Mouse (Mus musculus) right cerebral cortex, adult 18-20 months (tissue): ENCODE measurements at regions not wholly inside any gene's neighbourhood (a gene's known extent, or its start where the extent isn't known, plus 50 kb on each side); places are given as distances from the start of the nearest gene placed in this dataset.
A peak's percentile ranks its signal among the peaks of the same experiment; 100 is the strongest.

ENCODE experiments used
- DNase-seq: peaks from one replicate; pipeline ENCODE4 v3.0.0; 2022; ENCODE audit warnings: mixed read lengths

GRCm38 (mm10) chr4:45713046-45713706 lies 85.6 kb upstream of the Aldh1b1 start:
- no peak for DNase-seq

- no peak for DNase-seq
These were observed 94.8 kb upstream of the Aldh1b1 start for GRCm38 (mm10) chr4:45703997-45704396.

DNA sequence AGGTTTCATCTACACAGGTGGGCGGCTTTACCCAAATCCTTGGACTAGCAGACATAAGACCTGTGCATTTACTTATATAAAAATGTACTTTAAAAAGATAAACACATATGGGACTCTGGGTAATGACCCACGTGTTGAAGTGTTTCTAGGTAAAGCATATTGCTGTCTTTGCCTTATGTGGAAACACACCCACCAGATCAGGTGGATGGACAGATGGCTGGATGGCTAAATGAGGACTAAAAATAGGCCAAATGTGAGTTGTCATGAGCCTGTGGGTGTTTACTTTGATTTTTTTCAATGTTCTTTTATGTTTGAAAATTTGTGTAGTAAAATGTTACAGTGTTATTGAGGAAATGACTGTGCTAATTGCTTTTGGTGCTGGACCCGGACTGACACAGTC lies 99.2 kb upstream of the Aldh1b1 start:
- peak; percentile 57 for DNase-seq

GRCm38 (mm10) chr4:45695239-45695638 lies 103.6 kb upstream of the Aldh1b1 start:
- no peak for DNase-seq

DNA sequence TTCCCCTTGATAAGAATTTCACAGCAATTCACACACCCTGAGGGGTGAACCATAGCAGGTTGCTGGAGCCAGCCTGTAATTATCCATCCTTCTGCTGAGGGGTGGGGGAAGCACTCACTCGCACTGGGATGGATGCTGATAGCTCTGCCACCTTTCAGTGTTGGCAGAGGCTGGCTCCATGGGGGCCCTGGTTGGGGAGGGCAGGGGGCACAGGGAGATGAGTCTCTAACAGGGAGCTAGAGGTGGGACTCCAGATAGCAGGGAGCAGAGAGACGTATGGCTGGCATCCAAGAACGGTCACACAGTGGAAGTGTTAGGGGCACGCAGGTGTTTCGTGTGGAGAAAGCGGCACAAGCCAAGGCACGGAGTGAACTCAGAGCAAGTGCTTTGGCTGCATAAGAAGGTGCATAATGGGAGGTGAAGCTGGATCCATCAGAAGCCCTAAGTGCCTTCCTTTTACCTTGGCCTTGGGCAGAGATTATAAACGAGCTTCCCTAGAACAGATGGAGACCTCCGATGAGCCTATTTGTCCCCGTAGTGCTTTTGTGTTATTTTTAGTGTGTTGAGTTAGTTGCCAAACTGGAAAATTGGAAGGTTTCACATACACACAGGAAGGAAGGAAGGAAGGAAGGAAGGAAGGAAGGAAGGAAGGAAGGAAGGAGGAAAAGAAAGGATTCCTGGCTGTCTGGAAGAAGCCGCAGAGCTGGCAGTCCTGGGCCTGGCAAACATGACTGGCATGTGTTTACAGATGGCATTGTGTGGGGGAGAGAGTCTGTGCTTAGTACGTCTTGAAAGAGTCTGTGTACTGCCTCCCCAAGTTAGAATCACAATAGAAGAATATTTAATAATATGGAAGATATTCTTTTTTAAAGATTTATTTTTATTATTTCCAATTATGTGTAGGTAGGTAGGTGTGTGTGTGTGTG lies 108.6 kb upstream of the Aldh1b1 start:
- DNase-seq = no peak

GRCm38 (mm10) chr4:45689572-45689971 lies 109.2 kb upstream of the Aldh1b1 start:
- no peak for DNase-seq

- no peak for DNase-seq
These were observed 110.6 kb upstream of the Aldh1b1 start for GRCm38 (mm10) chr4:45688233-45688632.

DNA sequence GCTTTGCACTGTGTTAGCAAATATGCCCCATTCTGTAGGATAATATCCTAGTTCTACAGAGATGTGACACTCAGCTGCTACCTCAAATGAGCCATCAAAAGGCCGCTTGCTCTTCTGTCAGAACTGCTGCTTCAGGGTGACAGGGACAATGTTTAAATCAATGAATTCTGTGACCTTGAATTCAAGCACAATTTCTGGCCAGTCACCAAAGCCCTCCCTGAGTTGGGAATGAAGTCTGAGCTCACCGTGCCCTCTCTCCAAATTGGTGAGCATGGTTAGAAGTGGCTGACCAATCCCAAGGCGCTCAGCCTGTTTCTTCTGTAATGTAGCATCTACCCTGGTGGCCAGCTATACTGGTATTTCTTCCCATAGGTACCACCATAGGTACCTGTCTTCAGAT lies 113.8 kb upstream of the Aldh1b1 start:
- no peak for DNase-seq

GRCm38 (mm10) chr4:45683205-45683604 lies 115.6 kb upstream of the Aldh1b1 start:
- no peak for DNase-seq

DNA sequence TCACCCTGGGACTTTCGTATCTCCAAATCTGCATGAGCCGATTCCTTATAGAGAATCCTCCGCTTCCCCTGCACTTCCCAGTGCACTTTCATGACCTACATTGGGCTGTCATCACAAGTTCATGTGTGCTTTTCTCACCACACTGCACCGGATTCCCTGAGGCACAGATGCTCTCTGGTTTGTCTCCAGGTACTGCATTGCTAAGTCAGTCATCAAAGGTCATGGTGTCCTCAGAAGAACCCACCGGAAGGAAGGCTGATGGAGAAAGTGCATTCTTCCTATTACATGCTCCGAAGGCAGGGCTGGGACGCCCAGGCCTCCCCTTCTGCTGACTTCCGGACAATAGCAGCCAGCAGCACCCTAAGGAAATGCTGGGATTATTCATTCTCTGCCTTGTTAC lies 116.1 kb upstream of the Aldh1b1 start:
- no peak for DNase-seq

GRCm38 (mm10) chr4:45676137-45676536 lies 122.7 kb upstream of the Aldh1b1 start:
- DNase-seq = no peak

DNA sequence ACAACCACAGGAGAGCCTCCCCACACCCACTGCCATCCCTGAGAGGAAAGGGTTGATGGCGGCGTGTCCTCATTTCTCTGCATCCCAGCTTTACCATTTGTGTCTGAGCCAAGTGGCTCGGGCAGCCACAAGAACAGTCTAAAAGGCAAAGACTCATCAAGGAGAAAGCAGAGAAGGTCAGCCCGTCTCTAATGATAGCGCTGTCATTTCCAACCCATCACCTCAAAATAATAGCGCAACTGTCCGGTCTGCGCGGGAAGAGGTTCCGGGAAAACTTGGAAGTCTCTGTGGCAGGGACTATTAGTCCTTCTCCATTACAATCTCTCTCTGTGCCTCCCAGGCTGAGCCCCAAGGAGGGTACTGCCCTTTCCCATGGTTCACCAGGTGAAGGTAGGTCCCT lies 124.5 kb upstream of the Aldh1b1 start:
- no peak for DNase-seq

DNA sequence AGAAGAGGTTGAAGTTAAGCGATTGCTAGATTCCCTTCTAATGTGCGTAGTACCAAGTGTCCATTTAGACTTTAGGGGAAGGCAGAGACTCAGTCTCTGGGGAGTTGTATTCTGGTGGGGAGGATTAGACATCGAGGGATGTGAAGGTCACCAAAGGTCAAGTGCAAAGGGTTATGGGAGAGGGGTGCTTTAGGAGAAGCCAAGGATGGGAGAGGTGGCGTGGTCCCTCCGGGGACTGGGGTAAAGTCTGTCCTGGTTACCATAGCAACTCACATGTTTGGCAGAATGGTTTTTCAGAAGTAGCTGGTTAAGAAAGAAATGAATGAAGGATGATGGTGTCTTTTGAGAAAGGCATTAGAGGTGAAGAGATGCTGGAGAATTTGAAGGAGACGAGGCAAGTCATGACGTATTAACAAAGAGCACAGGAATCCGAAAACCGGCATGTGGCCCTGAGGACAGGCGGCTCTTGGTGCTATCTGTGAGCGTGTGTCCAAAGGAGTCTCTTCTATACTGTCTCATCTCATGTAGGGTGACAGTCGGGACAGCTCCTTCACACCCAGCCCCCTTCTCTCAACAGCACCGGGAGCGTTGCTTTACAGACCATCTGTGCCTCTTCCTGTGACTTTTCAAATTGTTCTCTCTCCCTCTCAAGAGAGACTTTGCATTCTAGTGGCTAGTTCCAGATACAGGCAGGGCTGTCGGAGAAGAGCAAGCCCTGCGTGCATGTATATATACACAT lies 125.6 kb upstream of the Aldh1b1 start:
- peak; percentile 48 for DNase-seq

DNA sequence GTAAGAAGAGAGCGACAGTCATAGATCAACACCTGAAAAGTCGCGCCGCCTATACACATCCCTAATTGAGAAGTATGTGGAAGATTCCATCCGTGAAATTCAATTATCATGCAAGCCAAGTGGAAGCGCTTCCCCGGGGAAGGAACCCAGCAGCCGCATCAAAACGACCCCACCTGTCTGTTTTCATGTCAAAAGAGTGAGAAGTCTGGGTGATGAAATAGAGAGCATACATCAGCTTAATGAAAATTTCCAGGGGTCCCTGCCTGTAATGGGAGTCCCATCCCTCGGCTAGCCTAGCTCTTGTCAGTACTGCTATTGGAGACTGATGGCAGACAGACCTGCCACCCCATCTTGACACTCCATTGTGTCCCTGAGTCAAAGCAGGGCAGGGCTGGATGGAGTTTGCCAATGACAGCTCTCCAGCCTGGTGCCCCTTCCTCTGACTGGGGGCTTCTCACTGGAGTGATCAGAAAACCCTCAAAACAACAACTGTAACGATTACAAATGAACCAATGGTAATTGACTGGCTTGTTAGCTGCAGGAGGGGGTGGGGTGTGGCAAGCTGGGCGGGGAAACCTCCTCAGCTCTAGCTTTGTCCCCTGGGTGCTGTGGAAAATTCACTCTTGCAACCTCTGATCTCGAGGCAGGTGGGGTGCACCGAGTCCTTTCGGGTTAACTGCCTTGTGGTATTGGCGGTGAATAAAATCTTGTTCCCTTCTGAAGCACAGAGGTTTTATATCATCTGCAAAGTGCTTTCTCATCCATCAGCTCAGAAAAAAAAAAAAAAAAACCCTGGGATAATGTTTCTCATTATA lies 126.4 kb upstream of the Aldh1b1 start:
- DNase-seq = no peak

GRCm38 (mm10) chr4:45664372-45664771 lies 132.1 kb upstream of the Shb start:
- no peak for DNase-seq

DNA sequence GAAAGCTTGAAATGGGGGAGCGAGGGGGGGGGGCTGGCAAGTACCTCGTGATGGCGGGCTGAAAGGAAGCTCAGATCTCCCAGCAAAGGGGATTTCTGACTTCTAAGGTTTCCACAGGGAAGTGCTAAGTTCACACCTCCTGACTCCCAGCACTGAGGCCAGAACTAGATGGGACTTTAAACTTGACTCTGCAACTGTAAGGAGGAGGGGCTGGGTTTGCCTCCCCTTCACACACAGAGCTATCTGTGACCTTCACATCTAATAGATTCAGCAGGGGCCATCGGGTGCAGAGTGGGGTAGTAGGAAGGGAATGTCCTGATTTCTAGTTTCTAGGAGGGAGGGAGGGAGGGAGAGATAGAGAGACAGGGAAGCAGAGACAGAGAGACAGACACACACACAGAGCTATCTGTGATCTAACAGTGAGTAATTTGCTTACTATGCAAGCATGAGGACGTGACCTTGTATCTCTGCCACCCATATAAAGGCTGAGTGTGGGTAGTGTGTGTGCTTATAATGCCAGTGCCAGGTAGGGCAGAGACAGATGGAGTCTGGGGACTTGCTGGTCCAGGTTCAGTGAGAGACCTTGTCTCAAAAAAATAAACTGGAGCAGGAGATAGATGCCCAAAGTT lies 125.2 kb upstream of the Shb start:
- DNase-seq = no peak

- no peak for DNase-seq
These were observed 123.5 kb upstream of the Shb start for GRCm38 (mm10) chr4:45655780-45656179.

GRCm38 (mm10) chr4:45654804-45655155 lies 122.5 kb upstream of the Shb start:
- no peak for DNase-seq

DNA sequence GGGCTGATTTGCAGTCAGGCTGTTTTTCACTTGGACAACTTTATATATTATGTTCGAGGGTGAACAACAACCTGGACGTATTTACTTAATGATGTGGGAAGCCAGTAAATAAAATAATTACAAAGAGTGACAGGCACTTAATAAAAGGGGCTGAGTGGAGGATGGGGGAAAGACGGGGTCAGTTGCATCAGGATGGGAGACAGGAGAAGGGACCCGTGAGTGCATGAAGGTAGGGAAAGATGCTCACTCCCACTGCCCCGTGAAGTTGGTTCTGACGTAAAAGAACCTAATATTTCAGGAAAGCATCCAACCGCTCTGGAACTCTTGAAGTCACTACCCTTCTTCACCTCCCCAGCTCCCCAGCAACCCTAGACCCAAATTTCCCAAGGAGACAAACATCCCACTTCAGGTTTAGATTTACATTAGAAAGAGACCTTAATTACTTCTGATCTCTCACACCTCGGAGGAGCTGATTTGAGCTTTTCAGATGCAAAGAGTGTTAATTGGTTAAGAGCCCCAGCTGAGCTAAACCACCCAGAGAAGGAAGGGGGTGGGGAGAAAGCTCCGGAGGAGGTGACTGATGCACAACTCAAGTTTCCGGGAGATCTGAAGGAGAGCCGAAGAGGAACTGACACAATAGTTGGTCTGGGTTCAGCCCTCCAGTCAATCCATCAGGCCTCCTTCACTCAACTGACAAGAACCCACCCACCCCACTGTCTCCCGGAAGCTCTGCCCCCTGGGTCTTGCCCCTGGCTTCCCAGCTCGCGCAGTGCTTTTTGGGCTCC lies 121.9 kb upstream of the Shb start:
- DNase-seq = no peak

DNA sequence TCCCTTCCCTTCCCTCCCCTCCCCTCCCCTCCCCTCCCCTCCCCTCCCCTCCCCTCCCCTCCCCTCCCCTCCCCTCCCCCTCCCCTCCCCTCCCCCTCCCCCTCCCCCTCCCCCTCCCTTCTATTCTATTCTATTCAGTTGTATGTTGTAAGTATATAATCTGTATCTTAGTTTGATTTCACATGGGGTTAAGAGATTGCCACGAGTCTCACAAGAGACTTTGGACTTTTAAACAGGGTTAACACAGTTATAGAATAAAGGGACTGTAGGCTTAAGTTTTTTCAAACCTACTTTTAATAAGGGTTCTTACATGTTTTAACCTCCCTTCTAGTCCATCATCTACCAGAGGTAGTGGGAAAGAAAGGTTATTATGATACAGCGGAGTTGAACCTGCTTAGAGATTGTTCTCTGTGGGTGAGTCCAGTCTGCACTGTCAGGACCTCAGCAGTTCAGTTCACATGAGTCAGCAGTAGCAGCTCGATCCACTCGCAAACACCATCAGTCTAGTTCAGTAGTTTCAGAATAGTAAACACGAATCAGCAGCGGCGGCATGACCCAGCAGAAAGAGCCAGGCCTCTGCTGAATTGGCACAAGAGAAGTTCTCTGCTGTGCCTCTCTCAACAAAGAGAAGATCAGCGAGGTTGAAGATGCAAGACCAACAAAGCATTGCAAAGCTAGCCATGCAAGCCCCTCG lies 116.8 kb upstream of the Shb start:
- no peak for DNase-seq

DNA sequence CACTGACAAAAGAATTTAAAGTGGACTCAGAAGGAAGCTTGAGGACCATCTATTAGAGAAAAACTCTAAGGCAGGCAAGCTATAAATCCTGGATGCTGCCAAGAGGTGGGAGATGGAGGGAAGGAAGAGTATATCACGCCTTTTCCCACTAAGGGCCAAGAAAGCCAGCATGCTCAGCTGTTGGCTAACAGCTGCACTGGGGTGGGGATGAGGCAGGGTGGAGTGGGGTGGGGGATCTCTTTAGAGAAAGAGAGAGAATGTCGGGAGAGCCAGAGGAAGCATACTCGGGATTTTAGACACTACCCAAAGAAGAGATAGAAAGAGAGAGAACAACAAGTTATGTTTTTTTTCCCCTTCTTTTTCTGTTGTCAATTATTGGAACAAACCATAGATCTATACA lies 115.2 kb upstream of the Shb start:
- DNase-seq = no peak
